Mouse (Mus musculus) heart, postnatal 0 days (tissue): ENCODE measurements around the gene Cyth3. TPM values are rescaled to one million over a fixed set of nuclear protein-coding genes. Genes with fewer than 3 reads are reported as not detected.

Experiments used
- ATAC-seq: fragments of 200-750 bp; cut with Nextera tagmentation; 2 replicates; pipeline ENCODE4 v1.8.0; 2017; ENCODE audit warnings: low read depth, moderate number of reproducible peaks, moderate library complexity; ENCODE audit not compliant: insufficient read depth
- DNase-seq: peaks from one replicate; pipeline ENCODE4 v3.0.0-alpha.2; 2016; ENCODE audit warnings: low spot score
- H3K27ac ChIP-seq: fragments of 300-500 bp; sonication (generic); 2 replicates; pipeline ENCODE4 v1.5.1; 2014; ENCODE audit warnings: low read depth, mild to moderate bottlenecking
- H3K27me3 ChIP-seq: fragments of 300-500 bp; sonication (generic); 2 replicates; pipeline ENCODE4 v1.6.1; 2014; ENCODE audit warnings: low read length, mixed read lengths; ENCODE audit not compliant: control insufficient read depth, insufficient read depth
- H3K36me3 ChIP-seq: fragments of 300-500 bp; sonication (generic); replicated peaks from 2 replicates; pipeline ENCODE4 v1.6.1; 2014; ENCODE audit warnings: low read length, mixed read lengths; ENCODE audit not compliant: control insufficient read depth, insufficient read depth
- H3K4me1 ChIP-seq: fragments of 300-500 bp; sonication (generic); 2 replicates; pipeline ENCODE4 v1.6.1; 2014; ENCODE audit warnings: antibody characterized with exemption; ENCODE audit not compliant: control insufficient read depth, insufficient read depth
- H3K4me2 ChIP-seq: fragments of 300-500 bp; sonication (generic); 2 replicates; pipeline ENCODE4 v1.6.1; 2014; ENCODE audit warnings: low read depth, mild to moderate bottlenecking, low read length, moderate library complexity
- H3K4me3 ChIP-seq: fragments of 300-500 bp; sonication (generic); 2 replicates; pipeline ENCODE4 v1.5.1; 2014; ENCODE audit warnings: low read depth, low read length
- H3K9ac ChIP-seq: fragments of 300-500 bp; sonication (generic); replicated peaks from 2 replicates; pipeline ENCODE4 v1.6.1; 2014; ENCODE audit warnings: low read depth, low read length, mixed read lengths
- H3K9me3 ChIP-seq: fragments of 300-500 bp; sonication (generic); replicated peaks from 2 replicates; pipeline ENCODE4 v1.6.1; 2016; ENCODE audit warnings: low read length; ENCODE audit not compliant: control insufficient read depth
- CTCF ChIP-seq: IDR thresholded peaks from 2 replicates; pipeline ENCODE4 v1.5.1; 2016; ENCODE audit warnings: antibody characterized with exemption, control low read depth, low read depth
- EP300 ChIP-seq: IDR thresholded peaks from 2 replicates; pipeline ENCODE4 v1.6.1; 2016; ENCODE audit warnings: antibody characterized with exemption, low read depth
- WGBS: fragments of 180-500 bp; shearing (Covaris S2); extraction: QIAGEN DNeasy Blood & Tissue Kit; methylation state at CpG from one replicate; pipeline ENCODE4 v1.1.7; 2014; 5-methylcytosine and 5-hydroxymethylcytosine counted together
- polyA plus RNA-seq: library from polyadenylated mRNA; unstranded; fragments of >200 nt; fragmentation: Nextera tagmentation; extraction: Ambion mirVana; gene quantifications from 2 replicates; pipeline ENCODE4 v1.2.1, GENCODE M21; 2015
- total RNA-seq: library from RNA; depleted of rRNA; stranded (reverse); fragments of >200 nt; gene quantifications from 2 replicates; pipeline ENCODE4 v1.2.3, GENCODE M21; 2014; ENCODE audit warnings: low replicate concordance

Gene Cyth3
- total and polyA plus RNA-seq, 2 experiments from 2014 or later = 45.2 to 84.1 TPM

DNA sequence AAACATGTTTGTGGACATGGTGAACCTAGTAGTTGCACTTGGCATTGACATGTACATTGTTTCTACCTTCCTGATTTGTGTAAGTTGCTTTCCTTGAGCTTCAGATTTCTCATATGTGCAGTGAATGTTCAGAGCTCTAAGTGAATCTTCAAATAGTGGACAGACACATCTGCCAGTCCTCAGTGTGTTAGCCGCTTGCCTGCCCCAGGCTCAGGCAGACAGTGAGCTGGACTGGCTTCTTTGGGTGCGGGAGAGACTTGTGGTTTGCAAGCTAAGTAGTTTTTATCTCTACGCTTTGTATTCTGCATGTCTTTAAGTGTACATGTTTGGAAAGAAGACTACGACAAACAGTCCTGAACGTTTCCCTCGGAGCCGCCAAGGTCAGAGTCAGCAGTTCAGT lies 13.9 kb downstream of the Cyth3 start:
- WGBS = 59% methylated on average over 7 of the region's 7 CpGs

DNA sequence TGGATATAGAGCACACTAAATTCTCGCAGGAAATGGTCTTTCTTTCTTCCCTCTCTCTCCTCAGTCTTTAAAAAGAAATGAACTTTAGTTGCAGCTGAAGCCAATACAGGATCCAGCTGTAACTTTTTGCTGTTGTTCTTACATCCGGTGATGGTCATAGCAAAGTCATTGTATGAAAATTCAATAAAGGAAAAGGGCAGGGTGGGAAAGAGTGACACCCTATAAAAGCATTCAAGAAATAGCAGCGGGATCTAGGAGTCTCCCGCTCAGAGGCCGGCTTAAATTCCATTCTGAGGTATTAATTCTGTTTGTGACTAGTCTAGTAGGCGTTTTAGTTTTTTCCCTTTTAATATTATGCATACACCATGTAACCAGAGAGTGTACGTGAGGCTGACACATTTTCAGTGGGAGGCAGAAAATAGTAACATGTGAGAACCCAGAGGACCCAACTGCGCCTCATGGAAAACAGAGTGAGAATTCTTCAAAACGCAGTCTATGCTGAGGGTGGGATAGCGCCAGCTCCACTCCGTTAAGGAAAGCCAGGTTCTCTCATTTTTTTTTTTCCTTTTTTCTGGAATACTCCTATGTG lies 15.7 kb downstream of the Cyth3 start:
- peak; percentile 21; the same call in 1 of the 2 replicates for ATAC-seq

More for the DNA sequence above, 13.9 kb downstream of the Cyth3 start:
- TF ChIP-seq EP300 (no peak), CTCF (no peak)
- H3K4me2 ChIP-seq = peak overlapping the region; percentile 41
- DNase-seq (no peak), ATAC-seq (no peak)
- H3K4me3 ChIP-seq = no peak overlapping the region
- no peaks in the 10 kb centered on the region for H3K9me3 ChIP-seq
- no peaks in the 10 kb centered on the region for H3K27me3 ChIP-seq
- H3K36me3 ChIP-seq = no peaks in the 10 kb centered on the region
- peaks cover 75% of the 10 kb centered on the region for H3K4me1 ChIP-seq
- H3K27ac ChIP-seq = peak overlapping the region; percentile 70
- no peak overlapping the region for H3K9ac ChIP-seq

DNA sequence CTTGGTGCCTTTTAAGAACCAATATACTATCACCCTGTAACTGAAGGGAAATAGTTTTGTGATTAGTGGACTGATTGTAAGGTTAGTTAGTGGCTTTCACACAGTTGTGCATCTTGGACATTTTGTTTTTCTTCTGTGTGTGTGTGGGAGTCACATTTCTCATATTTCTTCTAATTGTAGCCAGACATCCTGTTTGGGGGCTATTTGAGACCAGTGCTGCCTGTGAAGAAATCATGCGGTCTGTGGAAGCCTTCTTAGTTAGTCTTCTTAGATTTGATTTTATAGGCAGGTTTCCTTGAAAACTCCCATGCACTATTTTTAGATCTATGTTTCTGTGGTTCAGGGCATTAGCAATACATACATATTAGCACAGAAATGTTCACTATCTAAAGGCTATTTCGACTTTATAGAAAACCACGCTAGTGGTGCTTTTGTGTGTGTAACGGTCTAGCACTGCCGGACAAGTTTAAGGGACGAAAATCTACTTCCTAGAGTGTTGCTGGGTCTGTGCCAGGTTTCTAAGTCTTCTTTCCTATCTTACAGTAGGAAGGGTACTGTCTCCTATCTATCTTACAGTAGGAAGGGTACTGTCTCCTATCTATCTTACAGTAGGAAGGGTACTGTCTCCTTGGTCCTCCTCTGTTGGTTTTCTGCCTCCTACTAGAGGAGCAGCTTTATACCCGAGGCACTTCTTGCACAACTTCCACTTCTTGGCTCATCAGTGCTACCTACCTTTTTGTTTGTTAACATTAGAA lies 16.4 kb downstream of the Cyth3 start:
- ATAC-seq = no peak
- Histone ChIP-seq H3K9me3 (no peaks in the 10 kb centered on the region), H3K36me3 (no peaks in the 10 kb centered on the region), H3K4me1 (peaks cover 69% of the 10 kb centered on the region), H3K27me3 (no peaks in the 10 kb centered on the region), H3K4me2 (peak overlapping the region; percentile 11), H3K4me3 (no peak overlapping the region), H3K9ac (no peak overlapping the region), H3K27ac (peak overlapping the region; percentile 70)
- 27% methylated on average over 7 of the region's 7 CpGs for WGBS
- no peak for DNase-seq
- TF ChIP-seq CTCF = no peak
- TF ChIP-seq EP300 = no peak

More for the DNA sequence above, 15.7 kb downstream of the Cyth3 start:
- H3K9ac ChIP-seq = no peak overlapping the region
- H3K27ac ChIP-seq = peak overlapping the region; percentile 70
- H3K27me3 ChIP-seq = no peaks in the 10 kb centered on the region
- no peak overlapping the region for H3K4me3 ChIP-seq
- DNase-seq = peak; percentile 45
- H3K9me3 ChIP-seq = no peaks in the 10 kb centered on the region
- peak overlapping the region; percentile 11 for H3K4me2 ChIP-seq
- 39% methylated on average over 11 of the region's 11 CpGs for WGBS
- TF ChIP-seq CTCF = no peak
- 0 out of 2 replicates have a peak, but pooled peaks have one; percentile 36 for TF ChIP-seq EP300
- peaks cover 74% of the 10 kb centered on the region for H3K4me1 ChIP-seq
- H3K36me3 ChIP-seq = no peaks in the 10 kb centered on the region

DNA sequence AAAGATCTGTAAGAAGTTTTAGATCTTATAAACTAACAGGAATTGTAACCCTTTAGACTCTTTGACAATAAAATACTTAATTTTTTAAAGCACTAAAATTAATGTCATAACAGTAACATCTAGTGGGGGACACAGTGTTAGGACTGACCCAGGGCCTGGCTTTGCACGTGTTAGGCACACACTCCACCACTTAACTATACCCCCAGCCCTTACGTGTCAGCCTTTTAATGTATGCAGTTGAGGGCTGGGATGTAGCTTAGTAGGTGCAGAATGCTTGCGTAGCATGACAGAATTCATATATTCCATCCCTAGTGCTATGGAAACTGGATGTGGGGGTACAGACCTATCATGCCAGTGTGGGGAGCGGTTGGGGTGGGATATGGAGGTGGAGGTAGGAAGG lies 17.1 kb downstream of the Cyth3 start:
- Histone ChIP-seq H3K9me3 (no peaks in the 10 kb centered on the region), H3K36me3 (0 out of 2 replicates have a peak, but pooled peaks cover 3% of the 10 kb centered on the region), H3K4me3 (no peak overlapping the region), H3K27me3 (no peaks in the 10 kb centered on the region), H3K9ac (no peak overlapping the region), H3K4me1 (peaks cover 65% of the 10 kb centered on the region), H3K27ac (peak overlapping the region; percentile 50; the same call in 1 of the 2 replicates), H3K4me2 (no peak overlapping the region)
- WGBS = 95% methylated on average over 4 of the region's 4 CpGs
- TF ChIP-seq EP300 (no peak), CTCF (no peak)
- DNase-seq (no peak), ATAC-seq (no peak)

DNA sequence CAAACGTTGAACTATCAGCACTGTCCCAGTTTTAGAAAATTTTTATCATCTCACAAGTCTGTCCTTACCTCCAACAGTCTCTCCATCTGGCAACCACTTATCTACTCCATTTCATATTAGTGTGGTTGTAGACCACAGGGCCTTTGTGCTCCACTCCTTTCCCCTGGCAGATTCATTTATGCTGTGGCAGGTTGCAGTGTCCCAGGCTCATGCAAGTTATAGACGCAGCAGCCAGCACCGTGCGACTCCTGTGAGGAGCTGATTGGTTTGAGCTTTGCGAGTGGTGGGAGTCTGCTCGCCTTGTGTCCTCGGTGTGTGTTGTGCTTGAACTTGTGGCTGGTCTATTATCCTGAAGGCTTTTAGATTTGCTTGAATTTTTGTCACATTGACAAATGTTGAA lies 17.6 kb downstream of the Cyth3 start:
- H3K27ac ChIP-seq = no peak overlapping the region
- DNase-seq = no peak
- no peak overlapping the region for H3K9ac ChIP-seq
- H3K27me3 ChIP-seq = no peaks in the 10 kb centered on the region
- peaks cover 60% of the 10 kb centered on the region for H3K4me1 ChIP-seq
- WGBS = 78% methylated on average over 7 of the region's 7 CpGs
- H3K36me3 ChIP-seq = 0 out of 2 replicates have a peak, but pooled peaks cover 3% of the 10 kb centered on the region
- no peak for TF ChIP-seq EP300
- TF ChIP-seq CTCF = no peak
- H3K9me3 ChIP-seq = no peaks in the 10 kb centered on the region
- H3K4me3 ChIP-seq = no peak overlapping the region
- no peak overlapping the region for H3K4me2 ChIP-seq
- ATAC-seq = no peak
